Mouse (Mus musculus) G1E (cell line): ENCODE data around the gene Gnptg. TPM values are rescaled to one million over a fixed set of nuclear protein-coding genes. Genes with fewer than 3 reads are reported as not detected.

ENCODE experiments used
- ATAC-seq: 2 replicates; pipeline ENCODE4 v1.8.0; 2016; ENCODE audit warnings: mild to moderate bottlenecking; ENCODE audit not compliant: insufficient number of reproducible peaks, poor library complexity, low FRiP score, severe bottlenecking; ENCODE audit errors: extremely low read depth
- DNase-seq: peaks from one replicate; pipeline ENCODE4 v3.0.0; 2012; ENCODE audit warnings: low spot score
- H3K27me3 ChIP-seq: 2 replicates; pipeline ENCODE4 v1.6.1; 2012; ENCODE audit warnings: mild to moderate bottlenecking, low read length, inconsistent platforms; ENCODE audit not compliant: insufficient read depth
- H3K36me3 ChIP-seq: replicated peaks from 2 replicates; pipeline ENCODE3; 2012; ENCODE audit warnings: mild to moderate bottlenecking, inconsistent platforms
- H3K4me1 ChIP-seq: 2 replicates; pipeline ENCODE4 v1.6.1; 2012; ENCODE audit warnings: low read depth, low read length, inconsistent platforms, mixed read lengths; ENCODE audit not compliant: insufficient read depth
- H3K4me3 ChIP-seq: 2 replicates; pipeline ENCODE4 v1.5.1; 2012; ENCODE audit warnings: low read depth, mild to moderate bottlenecking, inconsistent platforms, low read length, moderate library complexity, mixed read lengths
- H3K9me3 ChIP-seq: replicated peaks from 2 replicates; pipeline ENCODE4 v1.6.1; 2012; ENCODE audit warnings: inconsistent platforms
- CTCF ChIP-seq: IDR thresholded peaks from 2 replicates; pipeline ENCODE4 v1.5.1; 2012; ENCODE audit warnings: low read depth, low read length, inconsistent platforms, mixed read lengths
- GATA1 ChIP-seq: IDR thresholded peaks from 2 replicates; pipeline ENCODE4 v1.6.1; 2012; ENCODE audit warnings: borderline replicate concordance, low read length, inconsistent platforms, mixed read lengths
- GATA2 ChIP-seq: IDR thresholded peaks from 2 replicates; pipeline ENCODE4 v1.6.1; 2012; ENCODE audit warnings: low read depth, low read length, inconsistent platforms, borderline replicate concordance
- POLR2AphosphoS5 ChIP-seq: IDR thresholded peaks from 2 replicates; pipeline ENCODE4 v1.6.1; 2012; ENCODE audit warnings: low read depth, low read length, inconsistent platforms; ENCODE audit not compliant: insufficient replicate concordance
- TAL1 ChIP-seq: conservative IDR thresholded peaks from 2 replicates; pipeline ENCODE4 v1.6.1; 2012; ENCODE audit warnings: low read depth, low read length, inconsistent platforms, mixed read lengths
- polyA plus RNA-seq: library from polyadenylated mRNA; stranded (reverse); fragments of >175 nt; gene quantifications from 2 replicates; pipeline ENCODE4 v1.2.3, GENCODE M21; 2012
- total RNA-seq, 2 experiments: library from RNA; stranded (forward) in 1 of 2; stranded (reverse) in 1 of 2; fragments of 200-1000 nt in 1 of 2; fragments of >200 nt in 1 of 2; fragmentation: Nextera tagmentation in 1 of 2; gene quantifications; 2 replicates each; pipeline ENCODE4 v1.2.3; 2014 to 2017

The Gnptg gene
- total RNA-seq (2014; fragmentation: Nextera tagmentation) (9.7 and 10.0 TPM in 2 replicates), total RNA-seq (2017) (22.2 and 31.1 TPM in 2 replicates), polyA plus RNA-seq (5.4 and 11.6 TPM in 2 replicates)

DNA sequence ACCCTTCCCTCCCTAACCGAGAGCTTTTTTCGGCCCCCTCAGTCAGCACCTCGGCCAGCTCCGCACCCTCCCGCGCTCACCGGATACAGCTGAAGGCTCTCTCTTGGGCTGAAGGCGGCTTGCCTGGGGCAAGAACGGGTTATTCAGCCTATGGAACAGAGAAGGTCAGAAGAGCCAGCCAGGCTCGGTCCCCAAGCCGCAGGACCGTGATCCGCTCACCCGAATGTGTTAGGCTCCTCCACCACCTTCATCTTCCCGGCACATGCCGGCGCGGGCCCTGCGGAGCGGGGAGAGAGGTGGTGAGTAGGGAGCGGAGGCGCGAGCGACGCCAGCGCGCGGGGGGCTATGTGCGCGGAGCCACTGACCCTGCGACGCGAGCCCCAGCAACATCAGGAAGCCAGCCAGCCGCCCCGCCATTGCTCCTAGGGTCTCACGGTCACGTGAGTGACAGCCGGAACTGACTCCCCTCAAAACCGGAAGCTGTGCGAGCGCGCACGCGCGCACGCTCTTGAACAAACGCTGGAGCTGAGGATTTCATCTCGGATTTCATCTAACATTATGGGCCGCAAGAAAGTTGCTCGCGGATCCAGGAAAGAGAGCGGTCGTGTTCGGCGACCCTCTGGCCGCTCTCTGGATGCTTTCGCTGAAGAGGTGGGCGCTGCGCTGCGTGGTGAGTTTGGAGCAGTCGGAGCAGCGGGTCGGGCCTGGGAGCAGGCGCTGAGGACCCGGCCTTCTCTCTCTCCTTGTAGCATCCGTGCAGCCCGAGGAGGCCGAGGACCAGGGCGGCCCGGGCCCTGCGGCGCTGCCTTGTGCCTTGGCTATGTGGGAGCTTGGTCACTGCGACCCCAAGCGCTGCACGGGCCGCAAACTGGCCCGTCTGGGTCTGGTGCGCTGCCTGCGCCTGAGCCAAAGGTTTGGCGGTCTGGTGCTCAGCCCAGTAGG lies at the start of gene Gnptg, which contains the start of gene Tsr3:
Gene Gnptg, minus strand, starts transcription at position 430 of the 942 bp plus-strand sequence.
Gene Tsr3, plus strand, starts transcription at position 476 of the 942 bp plus-strand sequence.
- peaks cover 39% of the 10 kb centered on the region for H3K4me1 ChIP-seq
- peaks cover 69% of the 10 kb centered on the region for H3K36me3 ChIP-seq
- DNase-seq (peak; percentile 96), ATAC-seq (peak; percentile 28)
- no peaks in the 10 kb centered on the region; the same call in 1 of the 2 replicates for H3K27me3 ChIP-seq
- no peak for TF ChIP-seq GATA2
- TF ChIP-seq TAL1 = no peak
- TF ChIP-seq CTCF = no peak
- no peak for TF ChIP-seq GATA1
- no peak for TF ChIP-seq POLR2AphosphoS5
- peak within 1 kb of the TSS; percentile 96 for H3K4me3 ChIP-seq
- no peaks in the 10 kb centered on the region for H3K9me3 ChIP-seq

DNA sequence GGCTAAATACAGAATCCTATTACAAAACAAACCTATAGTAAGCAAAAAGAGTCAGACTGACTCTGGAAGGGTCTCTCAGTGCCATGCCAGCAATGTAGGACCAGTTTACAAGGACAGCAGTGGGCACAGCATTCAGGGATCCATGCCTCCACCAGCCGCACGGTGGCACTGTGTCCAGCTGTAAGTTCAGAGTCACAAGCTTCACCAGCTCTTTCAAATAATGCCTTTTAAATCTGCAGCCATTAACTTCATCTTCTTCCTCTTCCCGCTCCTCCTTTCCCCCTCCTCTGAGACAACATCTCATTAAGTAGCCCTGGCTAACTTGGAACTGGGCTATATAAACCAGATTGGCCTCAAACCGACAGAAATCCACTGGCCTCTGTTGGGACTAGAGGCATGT lies 48.9 kb upstream of the Gnptg start:
- ATAC-seq (no peak), DNase-seq (peak; percentile 54)
- no peaks in the 10 kb centered on the region for H3K9me3 ChIP-seq
- H3K36me3 ChIP-seq = no peaks in the 10 kb centered on the region
- TF ChIP-seq CTCF (peak; percentile 91), GATA2 (no peak)
- H3K27me3 ChIP-seq = no peaks in the 10 kb centered on the region
- no peak overlapping the region for H3K4me3 ChIP-seq
- peaks cover 51% of the 10 kb centered on the region for H3K4me1 ChIP-seq

DNA sequence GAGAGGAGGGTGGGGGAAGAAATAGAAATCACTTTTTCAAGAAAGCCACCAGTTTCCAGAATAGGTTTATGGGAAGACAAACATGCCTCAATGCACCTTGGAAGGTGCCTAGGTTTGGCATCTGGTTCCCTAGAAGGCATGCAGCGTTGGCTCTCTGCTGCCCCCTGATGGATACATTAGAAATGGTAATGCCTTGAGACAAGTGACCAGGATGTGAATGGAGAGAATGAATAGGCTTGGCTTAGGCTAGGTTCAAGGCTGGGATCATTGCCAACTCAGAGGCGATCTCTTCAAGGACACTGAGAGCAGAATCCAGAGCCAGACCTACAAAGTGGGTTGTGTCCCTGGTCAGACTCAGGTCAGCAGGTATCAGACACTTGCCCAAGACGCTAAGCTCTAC lies 45.1 kb upstream of the Gnptg start:
- no peaks in the 10 kb centered on the region for H3K9me3 ChIP-seq
- H3K4me1 ChIP-seq = peaks cover 35% of the 10 kb centered on the region
- TF ChIP-seq POLR2AphosphoS5 (no peak), CTCF (peak; percentile 99), GATA2 (no peak)
- no peaks in the 10 kb centered on the region for H3K36me3 ChIP-seq
- peak; percentile 42 for DNase-seq
- H3K27me3 ChIP-seq = no peaks in the 10 kb centered on the region
- 0 out of 2 replicates have a peak, but pooled peaks have one; percentile 40 for ATAC-seq
- no peak overlapping the region for H3K4me3 ChIP-seq

DNA sequence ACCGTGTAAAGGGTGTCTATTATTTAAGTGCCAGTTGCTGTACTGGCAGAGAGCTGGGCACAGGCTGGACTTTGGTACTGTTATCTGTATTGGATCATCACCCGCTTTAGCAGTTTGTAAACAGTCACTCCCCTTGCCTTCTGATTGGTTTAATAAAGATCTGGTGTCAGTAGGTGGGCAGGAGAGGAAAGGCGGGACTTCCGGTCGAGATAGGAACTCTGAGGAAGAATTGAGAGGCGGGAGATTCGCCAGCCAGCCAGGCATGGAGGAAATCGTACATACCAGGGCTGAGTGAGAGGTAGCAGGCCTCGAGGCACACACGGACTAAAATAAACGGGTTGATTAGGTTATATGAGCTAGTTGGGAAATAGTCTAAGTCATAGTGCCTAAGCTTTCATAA lies 42.2 kb upstream of the Gnptg start:
- H3K36me3 ChIP-seq = no peaks in the 10 kb centered on the region
- no peaks in the 10 kb centered on the region for H3K27me3 ChIP-seq
- DNase-seq = peak; percentile 69
- no peaks in the 10 kb centered on the region for H3K9me3 ChIP-seq
- no peak for TF ChIP-seq TAL1
- TF ChIP-seq POLR2AphosphoS5 = no peak
- no peak for TF ChIP-seq GATA1
- TF ChIP-seq CTCF = no peak
- TF ChIP-seq GATA2 = no peak
- H3K4me1 ChIP-seq = peaks cover 26% of the 10 kb centered on the region
- H3K4me3 ChIP-seq = peak overlapping the region; percentile 61
- peak; percentile 84 for ATAC-seq

DNA sequence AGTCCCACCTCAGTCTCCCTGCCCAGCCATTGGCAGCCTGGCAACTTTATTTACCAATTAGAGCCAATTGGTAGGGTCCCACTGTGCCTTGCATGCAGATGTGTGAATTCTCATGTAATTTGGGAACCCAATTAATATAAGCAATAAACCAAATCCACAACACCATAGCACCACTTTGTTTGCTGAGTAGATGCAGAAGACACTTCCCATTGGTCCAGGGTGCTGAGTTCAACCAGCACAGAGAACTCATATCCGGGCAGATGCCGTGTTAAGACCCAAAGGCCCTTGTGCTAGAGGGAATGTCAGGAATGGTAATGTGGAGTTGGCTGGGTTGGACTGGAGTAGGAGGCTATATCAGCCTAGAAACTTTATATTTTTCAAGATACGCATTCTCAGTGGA lies 35.9 kb upstream of the Gnptg start:
- peaks cover 15% of the 10 kb centered on the region for H3K36me3 ChIP-seq
- TF ChIP-seq GATA2 (no peak), GATA1 (no peak), CTCF (no peak), POLR2AphosphoS5 (no peak)
- no peak overlapping the region for H3K4me3 ChIP-seq
- no peaks in the 10 kb centered on the region for H3K27me3 ChIP-seq
- no peaks in the 10 kb centered on the region for H3K9me3 ChIP-seq
- ATAC-seq (no peak), DNase-seq (no peak)
- H3K4me1 ChIP-seq = peaks cover 34% of the 10 kb centered on the region

DNA sequence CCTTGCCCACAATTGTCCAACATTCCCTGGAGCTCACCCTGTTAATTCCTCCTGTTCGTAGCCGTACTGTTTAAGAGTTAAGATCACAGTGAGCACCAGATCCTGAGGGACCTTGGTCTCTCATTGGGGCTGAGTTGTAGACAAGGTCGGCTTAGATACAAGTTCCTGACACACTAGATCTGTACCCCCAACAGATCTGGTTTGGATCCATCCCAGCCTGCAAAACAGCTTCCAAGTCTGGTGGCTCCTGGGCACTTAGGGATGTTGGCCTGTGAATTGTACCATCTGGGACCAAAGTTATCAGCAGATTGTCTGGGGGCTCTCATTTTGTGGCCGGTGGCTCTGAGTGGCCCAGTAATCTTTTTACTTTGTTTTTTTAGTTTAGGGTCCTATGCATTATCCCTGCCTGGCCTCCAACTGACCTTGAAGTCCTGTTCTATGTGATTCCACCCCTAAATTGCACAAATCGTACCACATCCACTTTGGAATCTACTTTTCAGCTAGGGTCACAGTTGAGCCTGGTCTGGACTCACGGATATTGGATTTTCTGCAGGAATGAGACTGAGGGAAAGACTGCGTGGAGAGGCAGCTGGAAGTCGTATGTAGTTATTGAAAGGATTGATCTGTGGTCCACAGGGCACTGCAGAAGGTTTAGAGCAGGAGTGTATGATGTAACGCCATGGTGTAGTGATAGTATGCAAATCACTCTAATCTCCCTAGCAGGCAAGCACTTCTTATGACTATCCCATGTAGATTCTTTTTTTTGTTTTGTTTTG lies 34.8 kb upstream of the Gnptg start, which contains the start of gene Ube2i:
Gene Ube2i, minus strand, starts transcription at position 52 of the 776 bp plus-strand sequence.
- Histone ChIP-seq H3K4me3 (peak within 1 kb of the TSS; percentile 94), H3K9me3 (no peaks in the 10 kb centered on the region), H3K4me1 (peaks cover 41% of the 10 kb centered on the region), H3K27me3 (no peaks in the 10 kb centered on the region), H3K36me3 (peaks cover 26% of the 10 kb centered on the region)
- TF ChIP-seq GATA1 (no peak), GATA2 (no peak), CTCF (no peak), TAL1 (no peak), POLR2AphosphoS5 (no peak)
- DNase-seq (no peak), ATAC-seq (no peak)
